Mouse (Mus musculus) ES-E14 (cell line): Measurements from ENCODE around the gene Gm49380.

Source experiments
- HCFC1 ChIP-seq: IDR thresholded peaks from 2 replicates; pipeline ENCODE4 v1.6.1; 2012; ENCODE audit warnings: low read length, inconsistent platforms, borderline replicate concordance; ENCODE audit not compliant: insufficient read depth
- MAFK ChIP-seq: IDR thresholded peaks from 2 replicates; pipeline ENCODE4 v1.6.1; 2014; ENCODE audit warnings: mild to moderate bottlenecking, low read depth, low read length, inconsistent platforms; ENCODE audit not compliant: insufficient read depth
- ZC3H11A ChIP-seq: IDR thresholded peaks from 2 replicates; pipeline ENCODE4 v1.6.1; 2012; ENCODE audit warnings: low read depth, mild to moderate bottlenecking, inconsistent platforms, low read length, borderline replicate concordance
- ZNF384 ChIP-seq: IDR thresholded peaks from 2 replicates; pipeline ENCODE4 v1.6.1; 2012; ENCODE audit warnings: low read depth, low read length, inconsistent platforms

GRCm38 (mm10) chr9:44077266-44077910, 35.9 kb downstream of the Gm49380 start:
- no peak for TF ChIP-seq HCFC1
- TF ChIP-seq ZC3H11A: no peak
- TF ChIP-seq MAFK: no peak
- TF ChIP-seq ZNF384: no peak
